Mouse (Mus musculus) adrenal gland, postnatal 14 days (tissue): ENCODE results near the gene Hells. TPM values are rescaled to one million over a fixed set of nuclear protein-coding genes. Genes with fewer than 3 reads are reported as not detected.

Experiments used
- microRNA-seq, 2 experiments: library from miRNA; unstranded; fragments of <30 nt; microRNA quantifications; one replicate each; pipeline ENCODE4 v1.2.0; 2021
- total RNA-seq: library from RNA; stranded (reverse); gene quantifications from 2 replicates; pipeline ENCODE4 v1.2.3, GENCODE M21; 2021

Hells gene
- total RNA-seq, 1 experiment from 2014 or later = 17.4 TPM

Small RNAs within 50 kb of the gene (microRNA-seq; reads per million reads assigned to microRNA genes)
- gene Gm23800 = 0 reads per million in 2 experiments

Other genes starting within 250 kb of the Hells start
- 16.0 and 17.5 TPM in 2 replicates for gene Noc3l, start 111.7 kb upstream of the Hells start, total RNA-seq
- gene Tbc1d12, start 94.3 kb upstream of the Hells start, total RNA-seq = 9.2 and 10.3 TPM in 2 replicates
- gene Cyp2c55, start 76.1 kb downstream of the Hells start, total RNA-seq = 0.67 TPM in 1 of 2 replicates, not detected in the other
- gene Cyp2c65, start 130.1 kb downstream of the Hells start, total RNA-seq = not detected in 2 replicates
- gene Cyp2c66, start 183.0 kb downstream of the Hells start, total RNA-seq = not detected in 2 replicates